Mouse (Mus musculus): ENCODE results near the gene Slc24a2.

Gene Slc24a2

DNA sequence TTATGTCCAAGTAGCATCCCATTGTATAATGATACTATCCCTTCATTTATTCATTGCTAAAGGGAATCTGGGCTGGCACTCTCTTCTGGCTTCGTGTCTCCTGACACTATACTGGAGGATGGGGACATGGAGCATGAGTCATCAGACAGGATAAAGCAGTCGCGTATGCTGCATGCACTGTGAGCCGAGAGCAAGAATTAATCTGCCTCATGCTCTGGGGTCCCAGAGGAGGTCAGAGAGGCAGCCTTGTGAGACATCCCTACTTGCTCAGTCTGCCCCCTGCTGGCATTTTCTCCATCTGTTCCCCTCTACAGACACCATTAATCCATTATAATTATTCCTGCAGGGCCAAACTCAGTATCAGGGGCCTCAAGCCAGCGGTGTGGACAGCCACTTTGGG, 276.8 kb downstream of the Slc24a2 start:
- no peak for DNase-seq (ENCODE audit: low spot score)

GRCm38 (mm10) chr4:86948794-86949193, 281.5 kb downstream of the Slc24a2 start:
- no peak for DNase-seq (ENCODE audit: low spot score)

DNA sequence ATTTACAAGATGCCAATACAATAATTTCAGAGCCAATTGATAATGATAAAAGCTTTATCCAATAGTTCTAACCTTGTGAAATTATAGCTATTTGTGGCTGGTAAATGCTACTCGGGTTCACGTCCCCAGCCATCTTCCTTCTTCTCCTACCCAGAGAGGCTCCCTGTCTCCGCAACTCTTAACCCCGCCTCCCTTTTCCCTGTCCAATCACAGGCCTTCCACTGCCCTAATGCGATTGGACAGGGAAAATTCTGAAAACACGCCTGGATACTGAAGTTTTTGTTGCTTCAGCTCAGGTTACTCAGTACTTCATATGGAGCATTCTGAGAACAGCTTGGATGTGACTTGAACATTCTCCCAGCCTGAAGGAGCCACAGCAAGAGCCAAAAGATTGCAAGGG, 287.0 kb downstream of the Slc24a2 start:
- no peak for DNase-seq (ENCODE audit: low spot score)

GRCm38 (mm10) chr4:86942656-86943055, 287.6 kb downstream of the Slc24a2 start:
- no peak for DNase-seq (ENCODE audit: low spot score)

- no peak for DNase-seq (ENCODE audit: low spot score)
These were observed 293.6 kb downstream of the Slc24a2 start for GRCm38 (mm10) chr4:86936706-86937105.

DNA sequence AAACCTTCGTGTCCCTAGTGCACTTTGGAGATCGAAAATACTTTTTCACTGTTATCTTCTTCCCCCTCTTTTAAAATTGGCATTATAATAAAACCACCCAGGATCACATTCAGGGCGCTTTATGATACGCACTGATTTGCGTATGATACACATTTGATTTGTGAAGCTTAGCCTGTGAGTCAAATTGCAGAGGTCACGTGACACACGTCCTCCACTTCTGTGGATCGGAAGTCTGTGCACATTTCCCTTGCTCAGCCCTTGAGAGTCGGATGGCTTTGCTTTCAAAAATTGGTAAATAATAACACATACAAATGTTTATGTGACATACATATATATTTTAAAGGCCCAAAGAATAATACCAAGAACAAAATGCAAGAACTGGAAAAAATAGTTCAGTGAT, 294.1 kb downstream of the Slc24a2 start:
- no peak for DNase-seq (ENCODE audit: low spot score)
